ENCODE assay signal across 8 mouse cellular contexts in genomic region chr13:114855573-114856268, GRCm38 (mm10). TPM values are rescaled to one million over a fixed set of nuclear protein-coding genes. Genes with fewer than 3 reads are reported as not detected.
DNase-seq lines count a peak whose midpoint lies in the region; ATAC-seq and TF ChIP-seq lines count a peak whose summit lies in the region.

No protein-coding gene starts in this region.

- H3K36me3 ChIP-seq in forebrain, embryonic 15.5 days: no peaks in the 10 kb centered on the region
- H3K36me3 ChIP-seq in hindbrain, embryonic 11.5 days (ENCODE audit: control insufficient read depth, insufficient read depth, low read length): no peaks in the 10 kb centered on the region

- no peak overlapping the region for H3K4me3 ChIP-seq in forebrain, embryonic 15.5 days
- no peak overlapping the region for H3K4me3 ChIP-seq in hindbrain, embryonic 11.5 days (ENCODE audit: low read depth, low read length)

- H3K9ac ChIP-seq in forebrain, embryonic 15.5 days (replicated peaks): no peak overlapping the region
- H3K9ac ChIP-seq in hindbrain, embryonic 11.5 days (ENCODE audit: low read depth, low read length): 0 out of 2 replicates have a peak overlapping the region, but pooled peaks have one; percentile 29

- no peak overlapping the region for H3K27ac ChIP-seq in forebrain, embryonic 15.5 days (replicated peaks)
- H3K27ac ChIP-seq in hindbrain, embryonic 11.5 days (ENCODE audit: low read depth, low read length): no peak overlapping the region

- TF ChIP-seq POLR2A in brain, embryonic 14.5 days (IDR thresholded peaks at IDR 0.05; ENCODE audit: borderline replicate concordance, extremely low read depth, insufficient read depth, insufficient read length, poor library complexity, severe bottlenecking): no peak

- peak; percentile 2 for DNase-seq in ES-CJ7 (ENCODE audit: low read depth, low spot score)
- DNase-seq in brain, embryonic 14.5 days (ENCODE audit: low read depth): peak; percentile 62
- DNase-seq in hindbrain, embryonic 11.5 days (ENCODE audit: low spot score): peak; percentile 36
- DNase-seq in retina, postnatal 1 day: peak; percentile 78
- no peak for DNase-seq in layer of hippocampus, adult 8-10 months (ENCODE audit: low spot score in 2 of 2)
- no peak for DNase-seq in yolk sac, embryonic 10.5 days (ENCODE audit: low spot score)
- no peak for DNase-seq in T-cell, adult 2 months (ENCODE audit: low spot score)

- no peak for TF ChIP-seq CTCF in brain, embryonic 14.5 days (IDR thresholded peaks at IDR 0.05; ENCODE audit: borderline replicate concordance, extremely low read depth, insufficient read depth, insufficient read length)

- H3K4me1 ChIP-seq in forebrain, embryonic 15.5 days: peaks cover 9% of the 10 kb centered on the region; the same call in 1 of the 2 replicates
- H3K4me1 ChIP-seq in hindbrain, embryonic 11.5 days (replicated peaks; ENCODE audit: control insufficient read depth, insufficient read depth, low read length): no peaks in the 10 kb centered on the region

- WGBS in forebrain, embryonic 15.5 days: 22% methylated on average over 15 of the region's 15 CpGs
- WGBS in hindbrain, embryonic 11.5 days: 20% methylated on average over 15 of the region's 15 CpGs

- ATAC-seq in forebrain, embryonic 15.5 days (replicated peaks): peak; percentile 74
- peak; percentile 58 for ATAC-seq in hindbrain, embryonic 11.5 days (ENCODE audit: low FRiP score)

- peak overlapping the region; percentile 14 for H3K4me2 ChIP-seq in forebrain, embryonic 15.5 days (replicated peaks)
- peak overlapping the region; percentile 26 for H3K4me2 ChIP-seq in hindbrain, embryonic 11.5 days (replicated peaks; ENCODE audit: low read depth, low read length)

- no peaks in the 10 kb centered on the region for H3K9me3 ChIP-seq in forebrain, embryonic 15.5 days
- no peaks in the 10 kb centered on the region for H3K9me3 ChIP-seq in hindbrain, embryonic 11.5 days (ENCODE audit: control insufficient read depth, low read length)

- no peaks in the 10 kb centered on the region for H3K27me3 ChIP-seq in forebrain, embryonic 15.5 days
- H3K27me3 ChIP-seq in hindbrain, embryonic 11.5 days (ENCODE audit: control insufficient read depth, insufficient read depth, low read length): no peaks in the 10 kb centered on the region

RNA-seq across cellular contexts. Expression of gene Mocs2, which starts 37.7 kb away (rescaled TPM):
- 58.1 and 61.9 TPM in 2 replicates for polyA plus RNA-seq in brain, embryonic 14.5 days (2012; rRNA removed)
- polyA plus RNA-seq in forebrain, embryonic 15.5 days (2015; fragmentation: Nextera tagmentation; extraction: Ambion mirVana): 103 and 110 TPM in 2 replicates
- polyA plus RNA-seq in hindbrain, embryonic 11.5 days (2014; fragmentation: Nextera tagmentation; extraction: Ambion mirVana): 80.3 and 83.4 TPM in 2 replicates
- 100 to 1,000 TPM in 1 of 4 experiments, 10 to 100 TPM in 3; 75.4 to 105 (median 93.1) TPM for total RNA-seq in layer of hippocampus, adult 8-10 months (2022)

Comparison
In these comparisons a context has a peak if more than half of its experiments do, and no peak if none do; other contexts are left out.
1. DNase-seq: peak in ES-CJ7 (single experiment), brain, embryonic 14.5 days (single experiment), hindbrain, embryonic 11.5 days (single experiment) and retina, postnatal 1 day (single experiment); none in layer of hippocampus, adult 8-10 months (0 of 2), yolk sac, embryonic 10.5 days (single experiment) and T-cell, adult 2 months (single experiment).